Mouse (Mus musculus) G1E-ER4 (cell line): ENCODE data around the gene Bst1. TPM values are rescaled to one million over a fixed set of nuclear protein-coding genes. Genes with fewer than 3 reads are reported as not detected.

Experiments used
- GATA1 ChIP-seq: IDR thresholded peaks from one replicate; pipeline ENCODE4 v1.8.0; 2012; ENCODE audit warnings: low read length, inconsistent platforms
- polyA plus RNA-seq: library from polyadenylated mRNA; stranded (reverse); fragments of >175 nt; gene quantifications from 2 replicates; pipeline ENCODE4 v1.2.3, GENCODE M21; 2012

The Bst1 gene
- polyA plus RNA-seq, 1 experiment, result not detected

GRCm38 (mm10) chr5:43841144-43842010, 22.7 kb downstream of the Bst1 start:
- no peak for TF ChIP-seq GATA1

GRCm38 (mm10) chr5:43842011-43842285, 23.3 kb downstream of the Bst1 start:
- TF ChIP-seq GATA1, result no peak

- TF ChIP-seq GATA1, result no peak
These were observed 24.0 kb downstream of the Bst1 start for GRCm38 (mm10) chr5:43842576-43843155.

DNA sequence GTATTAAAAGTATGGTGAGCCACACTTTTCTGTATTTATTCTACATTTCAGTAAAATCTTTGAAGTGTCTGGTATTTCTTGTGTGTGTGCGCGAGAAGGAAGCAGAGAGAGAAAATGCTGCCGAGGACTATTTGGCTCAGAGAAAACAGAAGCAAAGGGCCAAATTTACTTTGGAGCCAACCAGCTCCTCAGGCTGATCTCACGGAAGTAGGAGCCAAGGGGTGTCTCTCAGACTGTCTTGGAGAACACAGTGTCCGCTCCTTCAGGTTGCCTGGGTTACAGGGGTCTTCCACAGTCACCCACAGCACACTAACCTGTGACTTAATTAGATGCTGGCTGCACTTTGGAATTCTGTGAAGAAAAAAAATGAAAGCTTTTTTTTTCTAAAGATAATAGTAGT, 26.4 kb downstream of the Bst1 start:
- TF ChIP-seq GATA1, result no peak

DNA sequence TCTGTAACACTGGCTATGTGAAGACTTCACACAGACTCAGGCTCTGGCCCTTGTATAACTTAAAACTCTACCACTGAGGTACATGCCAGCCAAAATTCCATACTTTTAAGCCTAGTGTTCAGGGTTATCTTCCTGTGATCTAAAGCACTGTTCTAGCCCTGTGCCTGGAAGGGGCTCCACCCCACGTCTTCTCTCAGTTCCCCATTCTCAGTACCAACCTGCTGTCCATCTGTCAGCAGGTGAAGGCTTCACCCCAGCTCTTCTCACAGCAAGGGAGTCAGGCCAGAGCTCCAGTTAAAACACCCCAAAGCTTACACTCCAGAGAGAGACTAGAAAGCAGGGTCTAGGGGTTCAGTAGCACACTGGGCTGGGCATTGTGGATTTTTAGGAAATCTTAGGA, 27.0 kb downstream of the Bst1 start:
- TF ChIP-seq GATA1, result no peak

DNA sequence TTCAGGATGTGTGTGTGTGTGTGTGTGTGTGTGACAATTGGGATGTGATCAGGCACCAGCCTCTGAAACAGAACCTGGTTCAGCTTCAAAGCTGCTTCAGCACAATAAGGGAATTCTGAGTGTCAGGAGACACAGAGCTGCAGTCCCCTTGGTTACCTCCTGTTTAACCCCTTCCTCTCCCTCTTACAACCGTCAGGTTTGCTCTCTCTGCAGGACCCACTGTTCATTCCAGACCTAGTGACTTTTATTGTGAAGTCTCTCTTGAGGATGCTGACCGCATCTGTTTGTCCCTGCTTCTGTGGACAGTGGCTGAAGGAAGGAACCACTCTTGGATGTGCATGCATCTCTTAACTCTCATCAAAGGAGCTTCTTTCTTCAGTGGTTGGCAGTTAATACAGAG, 27.5 kb downstream of the Bst1 start:
- no peak for TF ChIP-seq GATA1

GRCm38 (mm10) chr5:43847555-43847954, 28.9 kb downstream of the Bst1 start:
- TF ChIP-seq GATA1, result no peak

GRCm38 (mm10) chr5:43848275-43848674, 29.6 kb downstream of the Bst1 start:
- no peak for TF ChIP-seq GATA1

DNA sequence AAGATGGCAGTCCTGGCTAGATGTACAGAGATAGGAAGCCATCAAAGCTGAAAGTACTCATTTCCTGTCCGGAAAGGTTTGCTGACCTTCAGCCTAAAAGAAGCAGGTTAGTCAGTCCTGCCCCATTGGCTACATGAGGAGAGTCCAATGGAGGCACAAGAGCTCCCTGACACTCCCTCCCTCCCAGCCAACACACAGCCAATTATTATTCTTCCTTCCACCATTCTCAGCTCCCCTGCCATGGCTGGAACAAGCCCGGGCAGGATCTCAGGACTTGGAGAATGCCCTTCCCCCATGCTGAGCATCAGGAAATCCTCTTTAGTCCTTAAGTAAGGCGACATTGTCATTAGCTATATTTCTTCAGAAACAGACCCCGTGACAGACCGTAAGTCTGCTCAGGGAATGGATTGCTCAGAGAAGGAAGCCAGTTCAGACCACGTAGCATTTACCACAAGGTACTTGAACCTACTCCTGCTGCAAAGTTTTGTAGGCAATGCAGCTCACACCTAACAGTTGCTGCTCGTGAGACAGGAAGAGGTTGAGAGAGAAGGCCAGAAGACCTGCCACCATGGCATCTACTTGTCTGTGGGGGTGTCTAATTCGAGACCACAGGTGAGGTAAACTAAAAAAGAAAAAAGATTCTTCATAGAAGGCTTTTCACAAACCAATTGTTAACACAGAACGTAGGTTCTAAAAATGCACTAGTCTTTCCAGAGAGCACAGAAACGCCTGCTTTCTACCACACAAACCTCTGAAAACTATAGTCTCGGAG, 34.6 kb downstream of the Bst1 start:
- TF ChIP-seq GATA1, result no peak

DNA sequence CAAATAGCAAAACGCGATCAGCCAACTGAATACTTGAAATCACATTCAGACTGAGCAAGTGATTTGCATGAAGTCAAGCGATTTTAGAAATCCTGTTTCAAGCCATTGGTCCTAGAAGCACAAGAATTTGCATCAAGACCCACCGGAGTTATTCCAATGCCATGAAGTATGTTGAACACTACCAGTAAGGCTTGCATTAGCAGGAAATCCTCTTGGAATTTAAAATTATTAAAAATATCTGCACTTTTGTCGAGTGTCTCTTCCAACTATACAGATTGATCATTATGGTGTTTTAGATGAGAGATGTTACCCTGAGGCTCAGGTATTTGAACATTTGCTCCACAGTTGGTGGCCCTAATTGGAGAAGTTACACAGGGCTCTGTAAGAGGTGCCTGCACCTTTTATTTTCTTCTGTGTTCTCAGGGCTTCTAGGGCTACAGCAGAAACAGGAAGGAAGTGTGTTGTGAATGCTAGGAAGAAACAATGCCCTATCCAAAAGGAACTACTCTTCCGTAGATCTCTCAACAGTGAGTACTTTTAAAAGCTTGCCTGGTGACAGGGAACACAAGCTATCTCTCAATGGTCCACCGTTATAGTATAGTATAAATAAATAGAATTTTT, 35.3 kb downstream of the Bst1 start:
- TF ChIP-seq GATA1, result no peak

- TF ChIP-seq GATA1, result no peak
These were observed 37.1 kb downstream of the Bst1 start for GRCm38 (mm10) chr5:43855769-43856168.

- TF ChIP-seq GATA1, result no peak
These were observed 41.0 kb downstream of the Bst1 start for GRCm38 (mm10) chr5:43859663-43860062.

- no peak for TF ChIP-seq GATA1
These were observed 41.4 kb downstream of the Bst1 start for GRCm38 (mm10) chr5:43860096-43860495.

- no peak for TF ChIP-seq GATA1
These were observed 42.2 kb downstream of the Bst1 start for GRCm38 (mm10) chr5:43860670-43861431.

- TF ChIP-seq GATA1, result no peak
These were observed 45.0 kb downstream of the Bst1 start for GRCm38 (mm10) chr5:43863642-43864041.
